Mouse (Mus musculus) right cerebral cortex, postnatal 36 days (tissue): ENCODE data around the gene Hoxb5.

Experiments used
- DNase-seq, 2 experiments: peaks; one replicate each; pipeline ENCODE4 v3.0.0; 2022; ENCODE audit warnings: low spot score in 2 of 2, mixed read lengths in 1 of 2

Gene Hoxb5

GRCm38 (mm10) chr11:96272024-96272921, 30.9 kb upstream of the Hoxb5 start:
- no peak for DNase-seq

- DNase-seq = no peak
These were observed 28.7 kb upstream of the Hoxb5 start for GRCm38 (mm10) chr11:96274428-96274827.

- no peak for DNase-seq
These were observed 27.2 kb upstream of the Hoxb5 start for GRCm38 (mm10) chr11:96275896-96276295.

- no peak for DNase-seq
These were observed 25.7 kb upstream of the Hoxb5 start for GRCm38 (mm10) chr11:96277151-96278044.

- DNase-seq = no peak
These were observed 24.8 kb upstream of the Hoxb5 start for GRCm38 (mm10) chr11:96278324-96278723.

GRCm38 (mm10) chr11:96278773-96279172, 24.4 kb upstream of the Hoxb5 start:
- DNase-seq = peak; percentile 64 to 69

GRCm38 (mm10) chr11:96279421-96280233, 23.5 kb upstream of the Hoxb5 start:
- DNase-seq = no peak

- DNase-seq = no peak
These were observed 22.4 kb upstream of the Hoxb5 start for GRCm38 (mm10) chr11:96280399-96281378.

- no peak for DNase-seq
These were observed 21.7 kb upstream of the Hoxb5 start for GRCm38 (mm10) chr11:96281396-96281795.

- DNase-seq = no peak
These were observed 21.1 kb upstream of the Hoxb5 start, which contains the start of gene Hoxb8 for GRCm38 (mm10) chr11:96281855-96282570. Gene Hoxb8, plus strand, starts transcription at chr11:96281905.

GRCm38 (mm10) chr11:96282795-96283430, 20.2 kb upstream of the Hoxb5 start:
- no peak for DNase-seq

GRCm38 (mm10) chr11:96284041-96284749, 18.9 kb upstream of the Hoxb5 start:
- DNase-seq = no peak

- no peak for DNase-seq
These were observed 18.1 kb upstream of the Hoxb5 start for GRCm38 (mm10) chr11:96284774-96285734.

GRCm38 (mm10) chr11:96285771-96286738, 17.1 kb upstream of the Hoxb5 start, which contains the start of gene Hoxb7:
Gene Hoxb7, plus strand, starts transcription at chr11:96286623.
- DNase-seq = no peak

- DNase-seq = no peak
These were observed 16.3 kb upstream of the Hoxb5 start for GRCm38 (mm10) chr11:96286739-96287385.

- no peak for DNase-seq
These were observed 15.7 kb upstream of the Hoxb5 start for GRCm38 (mm10) chr11:96287411-96287810.
